Mouse (Mus musculus) olfactory bulb, adult 2 months (tissue): ENCODE results near the gene Mgat5b. TPM values are rescaled to one million over a fixed set of nuclear protein-coding genes. Genes with fewer than 3 reads are reported as not detected.
A peak's percentile ranks its signal among the peaks of the same experiment; 100 is the strongest.

Source experiments
- H3K27ac ChIP-seq: fragments of 200-500 bp; 2 replicates; pipeline ENCODE4 v1.5.1; 2012; ENCODE audit warnings: low read depth, low read length; ENCODE audit not compliant: insufficient read depth
- H3K4me1 ChIP-seq: fragments of 200-500 bp; 2 replicates; pipeline ENCODE4 v1.6.1; 2012; ENCODE audit warnings: low read length; ENCODE audit not compliant: control insufficient read depth, insufficient read depth
- H3K4me3 ChIP-seq: fragments of 200-500 bp; 2 replicates; pipeline ENCODE4 v1.5.1; 2012; ENCODE audit warnings: mild to moderate bottlenecking, low read depth, low read length, moderate library complexity; ENCODE audit not compliant: insufficient read depth
- CTCF ChIP-seq: fragments of 200-500 bp; IDR thresholded peaks from 2 replicates; pipeline ENCODE4 v1.5.1; 2012; ENCODE audit warnings: low read depth, mild to moderate bottlenecking, low read length, moderate library complexity; ENCODE audit not compliant: insufficient read depth
- POLR2A ChIP-seq: fragments of 200-500 bp; IDR thresholded peaks from 2 replicates; pipeline ENCODE4 v1.6.1; 2012; ENCODE audit warnings: mild to moderate bottlenecking, low read depth, low read length, moderate library complexity; ENCODE audit not compliant: insufficient read depth
- WGBS: fragments of 180-500 bp; shearing (Covaris S2); methylation state at CpG from one replicate; pipeline ENCODE4 v1.1.7; 2018; 5-methylcytosine and 5-hydroxymethylcytosine counted together
- polyA plus RNA-seq: library from polyadenylated mRNA; stranded (reverse); fragments of >200 nt; gene quantifications from 2 replicates; pipeline ENCODE4 v1.2.4, GENCODE M21; 2012; ENCODE audit warnings: low replicate concordance; ENCODE audit not compliant: missing spikeins, insufficient read depth, insufficient read length

The Mgat5b gene
- polyA plus RNA-seq, 1 experiment, result not detected

- no peak overlapping the region for H3K27ac ChIP-seq
- WGBS, result 81% methylated on average over 5 of the region's 5 CpGs
- H3K4me1 ChIP-seq, result peaks cover 17% of the 10 kb centered on the region
- H3K4me3 ChIP-seq, result no peak overlapping the region
- TF ChIP-seq CTCF (no peak), POLR2A (no peak)
These were observed 4.3 kb upstream of the Mgat5b start for GRCm38 (mm10) chr11:116914267-116914885.

- WGBS, result 98% methylated on average over 3 of the region's 3 CpGs
- peaks cover 26% of the 10 kb centered on the region for H3K4me1 ChIP-seq
- no peak overlapping the region for H3K4me3 ChIP-seq
- H3K27ac ChIP-seq, result no peak overlapping the region
- no peak for TF ChIP-seq CTCF
- TF ChIP-seq POLR2A, result no peak
These were observed 3.4 kb upstream of the Mgat5b start for GRCm38 (mm10) chr11:116915241-116915640.

- peaks cover 37% of the 10 kb centered on the region for H3K4me1 ChIP-seq
- no peak overlapping the region for H3K4me3 ChIP-seq
- H3K27ac ChIP-seq, result no peak overlapping the region
- 49% methylated on average over 7 of the region's 7 CpGs for WGBS
- TF ChIP-seq CTCF (no peak), POLR2A (no peak)
These were observed 1.3 kb upstream of the Mgat5b start for GRCm38 (mm10) chr11:116917361-116917760.

- WGBS, result 4% methylated on average over 55 of the region's 58 CpGs
- Histone ChIP-seq H3K4me1 (peaks cover 35% of the 10 kb centered on the region), H3K4me3 (peak overlapping the region; percentile 51), H3K27ac (no peak overlapping the region)
- TF ChIP-seq CTCF (0 out of 2 replicates have a peak, but pooled peaks have one; percentile 24), POLR2A (no peak)
These were observed 740 bp downstream of the Mgat5b start for GRCm38 (mm10) chr11:116919186-116920020.

- TF ChIP-seq CTCF, result no peak
- no peak for TF ChIP-seq POLR2A
- H3K4me1 ChIP-seq, result peaks cover 35% of the 10 kb centered on the region
- WGBS, result 55% methylated on average over 6 of the region's 6 CpGs
- no peak overlapping the region for H3K27ac ChIP-seq
- H3K4me3 ChIP-seq, result peak overlapping the region; percentile 30; the same call in 1 of the 2 replicates
These were observed 2.1 kb downstream of the Mgat5b start for GRCm38 (mm10) chr11:116920746-116921145.

GRCm38 (mm10) chr11:116922058-116922457 lies 3.4 kb downstream of the Mgat5b start:
- H3K4me1 ChIP-seq, result peaks cover 35% of the 10 kb centered on the region
- TF ChIP-seq CTCF, result no peak
- TF ChIP-seq POLR2A, result no peak
- no peak overlapping the region for H3K27ac ChIP-seq
- no peak overlapping the region for H3K4me3 ChIP-seq
- 48% methylated on average over 7 of the region's 7 CpGs for WGBS

- H3K27ac ChIP-seq, result no peak overlapping the region
These were observed 9.4 kb downstream of the Mgat5b start for GRCm38 (mm10) chr11:116928031-116928430.

GRCm38 (mm10) chr11:116934862-116935261 lies 16.2 kb downstream of the Mgat5b start:
- H3K4me3 ChIP-seq, result no peak overlapping the region
- no peak for TF ChIP-seq POLR2A
- TF ChIP-seq CTCF, result no peak
- peaks cover 44% of the 10 kb centered on the region for H3K4me1 ChIP-seq
- no peak overlapping the region for H3K27ac ChIP-seq
- WGBS, result 68% methylated on average over 5 of the region's 5 CpGs

More at GRCm38 (mm10) chr11:116928031-116928430, 9.4 kb downstream of the Mgat5b start:
- no peaks in the 10 kb centered on the region for H3K4me1 ChIP-seq
- no peak for TF ChIP-seq CTCF
- TF ChIP-seq POLR2A, result no peak
- 89% methylated on average over 6 of the region's 6 CpGs for WGBS
- no peak overlapping the region for H3K4me3 ChIP-seq

GRCm38 (mm10) chr11:116935354-116935753 lies 16.7 kb downstream of the Mgat5b start:
- no peak for TF ChIP-seq POLR2A
- TF ChIP-seq CTCF, result no peak
- no peak overlapping the region for H3K4me3 ChIP-seq
- peaks cover 47% of the 10 kb centered on the region for H3K4me1 ChIP-seq
- H3K27ac ChIP-seq, result peak overlapping the region; percentile 30; the same call in 1 of the 2 replicates
- 49% methylated on average over 9 of the region's 9 CpGs for WGBS
